Mouse (Mus musculus) hindbrain, embryonic 16.5 days (tissue): ENCODE results near the gene Dhps. TPM values are rescaled to one million over a fixed set of nuclear protein-coding genes. Genes with fewer than 3 reads are reported as not detected.
"Not testable (repeated sequence)": the region's sequence is repeated elsewhere in the genome, so short reads cannot be mapped to it uniquely, and the experiment has no call there.

Source experiments
- ATAC-seq: fragments of 200-750 bp; cut with Nextera tagmentation; 2 replicates; pipeline ENCODE4 v1.8.0; 2017; ENCODE audit warnings: moderate TSS enrichment, moderate library complexity
- H3K27ac ChIP-seq: fragments of 300-500 bp; sonication (generic); 2 replicates; pipeline ENCODE4 v1.5.1; 2014; ENCODE audit warnings: low read depth, mild to moderate bottlenecking, control low read depth, low read length, moderate library complexity
- H3K27me3 ChIP-seq: fragments of 300-500 bp; sonication (generic); replicated peaks from 2 replicates; pipeline ENCODE4 v1.6.1; 2014; ENCODE audit warnings: low read length; ENCODE audit not compliant: control insufficient read depth, insufficient read depth
- H3K36me3 ChIP-seq: fragments of 300-500 bp; sonication (generic); 2 replicates; pipeline ENCODE4 v1.6.1; 2014; ENCODE audit warnings: mild to moderate bottlenecking, low read length, moderate library complexity, mixed read lengths; ENCODE audit not compliant: control insufficient read depth, insufficient read depth
- H3K4me1 ChIP-seq: fragments of 300-500 bp; sonication (generic); 2 replicates; pipeline ENCODE4 v1.6.1; 2014; ENCODE audit warnings: low read depth, low read length; ENCODE audit not compliant: control insufficient read depth, insufficient read depth
- H3K4me2 ChIP-seq: fragments of 300-500 bp; sonication (generic); 2 replicates; pipeline ENCODE4 v1.6.1; 2014; ENCODE audit warnings: mild to moderate bottlenecking, low read length, control low read depth, moderate library complexity
- H3K4me3 ChIP-seq: fragments of 300-500 bp; sonication (generic); 2 replicates; pipeline ENCODE4 v1.5.1; 2014; ENCODE audit warnings: mild to moderate bottlenecking, low read length, control low read depth, moderate library complexity
- H3K9ac ChIP-seq: fragments of 300-500 bp; sonication (generic); 2 replicates; pipeline ENCODE4 v1.6.1; 2014; ENCODE audit warnings: low read depth, mild to moderate bottlenecking, control low read depth, low read length, moderate library complexity
- H3K9me3 ChIP-seq: fragments of 300-500 bp; sonication (generic); 2 replicates; pipeline ENCODE4 v1.6.1; 2014; ENCODE audit warnings: mild to moderate bottlenecking, low read length, moderate library complexity; ENCODE audit not compliant: control insufficient read depth
- whole genome bisulfite sequencing: fragments of 180-500 bp; shearing (Covaris S2); extraction: QIAGEN DNeasy Blood & Tissue Kit; methylation state at CpG from one replicate; pipeline ENCODE4 v1.1.7; 2014; 5-methylcytosine and 5-hydroxymethylcytosine counted together
- polyA plus RNA-seq: library from polyadenylated mRNA; unstranded; fragments of >200 nt; fragmentation: Nextera tagmentation; extraction: Ambion mirVana; gene quantifications from 2 replicates; pipeline ENCODE4 v1.2.1, GENCODE M21; 2015

Gene Dhps
- polyA plus RNA-seq, 1 experiment from 2014 or later, result 112 TPM

GRCm38 (mm10) chr8:85073041-85073612 is 1.6 kb downstream of the Dhps start:
- no peaks in the 10 kb centered on the region for H3K9me3 ChIP-seq
- peaks cover 16% of the 10 kb centered on the region for H3K4me1 ChIP-seq
- no peak overlapping the region; the same call in 1 of the 2 replicates for H3K4me2 ChIP-seq
- H3K36me3 ChIP-seq, result peaks cover 19% of the 10 kb centered on the region
- H3K27ac ChIP-seq, result no peak overlapping the region
- WGBS, result 94% methylated on average over 15 of the region's 15 CpGs
- no peak overlapping the region for H3K4me3 ChIP-seq
- no peak overlapping the region for H3K9ac ChIP-seq
- H3K27me3 ChIP-seq, result no peaks in the 10 kb centered on the region
- no peak for ATAC-seq

DNA sequence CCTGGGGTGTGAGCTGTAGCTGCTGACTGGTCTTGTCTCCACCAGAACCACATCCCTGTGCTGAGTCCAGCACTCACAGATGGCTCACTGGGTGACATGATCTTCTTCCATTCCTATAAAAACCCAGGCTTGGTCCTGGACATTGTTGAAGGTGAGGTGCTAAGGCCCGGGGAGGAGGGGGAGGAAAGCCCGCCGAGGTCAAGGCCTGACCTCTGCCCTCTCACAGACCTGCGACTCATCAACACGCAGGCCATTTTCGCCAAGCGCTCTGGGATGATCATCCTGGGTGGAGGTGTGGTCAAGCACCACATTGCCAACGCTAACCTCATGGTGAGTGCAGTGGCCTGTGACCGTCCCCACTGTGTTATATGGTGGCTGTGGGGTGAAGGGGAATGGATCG is 2.6 kb downstream of the Dhps start:
- no peak overlapping the region for H3K4me2 ChIP-seq
- H3K27me3 ChIP-seq, result no peaks in the 10 kb centered on the region
- no peaks in the 10 kb centered on the region for H3K9me3 ChIP-seq
- no peak overlapping the region for H3K9ac ChIP-seq
- no peak for ATAC-seq
- H3K4me3 ChIP-seq, result no peak overlapping the region
- peaks cover 19% of the 10 kb centered on the region for H3K36me3 ChIP-seq
- no peak overlapping the region for H3K27ac ChIP-seq
- H3K4me1 ChIP-seq, result peaks cover 16% of the 10 kb centered on the region
- WGBS, result 87% methylated on average over 10 of the region's 10 CpGs

GRCm38 (mm10) chr8:85074617-85075016 is 3.1 kb downstream of the Dhps start:
- 92% methylated on average over 10 of the region's 10 CpGs for WGBS

GRCm38 (mm10) chr8:85076001-85076400 is 4.4 kb downstream of the Dhps start:
- no peak for ATAC-seq
- WGBS, result 75% methylated on average over 9 of the region's 9 CpGs
- Histone ChIP-seq H3K4me3 (no peak overlapping the region), H3K9ac (no peak overlapping the region), H3K4me2 (no peak overlapping the region), H3K27ac (no peak overlapping the region), H3K4me1 (peaks cover 22% of the 10 kb centered on the region), H3K9me3 (no peaks in the 10 kb centered on the region), H3K27me3 (no peaks in the 10 kb centered on the region), H3K36me3 (peaks cover 19% of the 10 kb centered on the region; the same call in 1 of the 2 replicates)

More at GRCm38 (mm10) chr8:85074617-85075016, 3.1 kb downstream of the Dhps start:
- Histone ChIP-seq H3K4me2 (no peak overlapping the region), H3K27ac (no peak overlapping the region), H3K4me1 (peaks cover 19% of the 10 kb centered on the region), H3K4me3 (no peak overlapping the region), H3K9ac (no peak overlapping the region), H3K9me3 (no peaks in the 10 kb centered on the region), H3K27me3 (no peaks in the 10 kb centered on the region), H3K36me3 (peaks cover 19% of the 10 kb centered on the region; the same call in 1 of the 2 replicates)
- no peak for ATAC-seq

- Histone ChIP-seq H3K4me2 (no peak overlapping the region), H3K36me3 (peaks cover 19% of the 10 kb centered on the region; the same call in 1 of the 2 replicates), H3K9me3 (no peaks in the 10 kb centered on the region), H3K27me3 (no peaks in the 10 kb centered on the region), H3K27ac (no peak overlapping the region), H3K4me1 (peaks cover 25% of the 10 kb centered on the region), H3K9ac (no peak overlapping the region), H3K4me3 (no peak overlapping the region)
- WGBS, result 0% methylated on average over 2 of the region's 2 CpGs
- ATAC-seq, result peak; percentile 25; the same call in 1 of the 2 replicates
These were observed 5.4 kb downstream of the Dhps start for GRCm38 (mm10) chr8:85076993-85077392.

DNA sequence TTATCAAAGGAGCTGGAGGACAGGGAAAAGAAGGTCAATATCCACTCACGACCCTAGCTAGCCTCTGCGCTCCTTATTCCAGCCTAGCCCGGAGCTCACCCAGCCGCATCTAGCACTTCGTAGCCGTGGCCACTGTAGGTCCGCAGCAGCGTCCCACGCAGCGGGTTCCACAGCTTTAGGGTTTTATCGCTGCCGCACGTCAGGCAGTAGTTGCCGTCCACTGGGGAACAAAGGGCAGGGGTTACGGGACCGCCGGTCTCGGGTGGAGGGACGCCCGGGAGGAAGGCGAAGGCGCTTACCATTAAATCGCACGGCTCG is 8.6 kb downstream of the Dhps start:
- Histone ChIP-seq H3K4me2 (peak overlapping the region; percentile 95), H3K9me3 (no peaks in the 10 kb centered on the region), H3K36me3 (peaks cover 6% of the 10 kb centered on the region; the same call in 1 of the 2 replicates), H3K4me1 (peaks cover 24% of the 10 kb centered on the region), H3K9ac (peak overlapping the region; percentile 88), H3K27me3 (no peaks in the 10 kb centered on the region), H3K27ac (peak overlapping the region; percentile 73), H3K4me3 (peak overlapping the region; percentile 87)
- under 1% methylated on average over 25 of the region's 25 CpGs for WGBS
- no peak for ATAC-seq

- Histone ChIP-seq H3K9ac (peak within 1 kb of the TSS; percentile 88), H3K27ac (peak within 1 kb of the TSS; percentile 73), H3K4me1 (peaks cover 24% of the 10 kb centered on the region), H3K9me3 (no peaks in the 10 kb centered on the region), H3K27me3 (no peaks in the 10 kb centered on the region), H3K4me2 (peak within 1 kb of the TSS; percentile 95), H3K4me3 (peak within 1 kb of the TSS; percentile 87), H3K36me3 (peaks cover under 1% of the 10 kb centered on the region; the same call in 1 of the 2 replicates)
- WGBS, result under 1% methylated on average over 30 of the region's 30 CpGs
- 0 out of 2 replicates have a peak, but pooled peaks have one; percentile 15 for ATAC-seq
These were observed 9.1 kb downstream of the Dhps start, which contains the start of gene Wdr83os for GRCm38 (mm10) chr8:85080532-85081215. Wdr83os (plus strand) TSS chr8:85080740.

- no peaks in the 10 kb centered on the region for H3K27me3 ChIP-seq
- 1% methylated on average over 9 of the region's 9 CpGs for WGBS
- H3K9ac ChIP-seq, result peak within 1 kb of the TSS; percentile 88
- H3K4me1 ChIP-seq, result peaks cover 24% of the 10 kb centered on the region
- H3K4me3 ChIP-seq, result peak within 1 kb of the TSS; percentile 87
- H3K9me3 ChIP-seq, result no peaks in the 10 kb centered on the region
- no peaks in the 10 kb centered on the region for H3K36me3 ChIP-seq
- ATAC-seq, result peak; percentile 44; the same call in 1 of the 2 replicates
- H3K4me2 ChIP-seq, result peak within 1 kb of the TSS; percentile 95
- H3K27ac ChIP-seq, result peak within 1 kb of the TSS; percentile 73
These were observed 9.6 kb downstream of the Dhps start, which contains the start of gene Wdr83 for GRCm38 (mm10) chr8:85081216-85081555. Wdr83 (minus strand) TSS chr8:85081306.

- not testable (repeated sequence) for H3K9me3 ChIP-seq, ATAC-seq, H3K27ac ChIP-seq, H3K27me3 ChIP-seq, H3K4me3 ChIP-seq, H3K4me2 ChIP-seq, H3K9ac ChIP-seq, H3K36me3 ChIP-seq
- peaks cover 24% of the 10 kb centered on the region for H3K4me1 ChIP-seq
- WGBS, result 93% methylated on average over 4 of the region's 4 CpGs
These were observed 10.6 kb downstream of the Dhps start for GRCm38 (mm10) chr8:85082169-85082568.
